Mouse (Mus musculus) ES-E14 (cell line): ENCODE results near the gene Tmem231.

Experiments used
- CHD2 ChIP-seq: IDR thresholded peaks from 2 replicates; pipeline ENCODE4 v1.6.1; 2014; ENCODE audit warnings: mild to moderate bottlenecking, low read depth, low read length, inconsistent platforms
- HCFC1 ChIP-seq: IDR thresholded peaks from 2 replicates; pipeline ENCODE4 v1.6.1; 2012; ENCODE audit warnings: low read length, inconsistent platforms, borderline replicate concordance; ENCODE audit not compliant: insufficient read depth
- ZC3H11A ChIP-seq: IDR thresholded peaks from 2 replicates; pipeline ENCODE4 v1.6.1; 2012; ENCODE audit warnings: low read depth, mild to moderate bottlenecking, inconsistent platforms, low read length, borderline replicate concordance
- ZNF384 ChIP-seq: IDR thresholded peaks from 2 replicates; pipeline ENCODE4 v1.6.1; 2012; ENCODE audit warnings: low read depth, low read length, inconsistent platforms

DNA sequence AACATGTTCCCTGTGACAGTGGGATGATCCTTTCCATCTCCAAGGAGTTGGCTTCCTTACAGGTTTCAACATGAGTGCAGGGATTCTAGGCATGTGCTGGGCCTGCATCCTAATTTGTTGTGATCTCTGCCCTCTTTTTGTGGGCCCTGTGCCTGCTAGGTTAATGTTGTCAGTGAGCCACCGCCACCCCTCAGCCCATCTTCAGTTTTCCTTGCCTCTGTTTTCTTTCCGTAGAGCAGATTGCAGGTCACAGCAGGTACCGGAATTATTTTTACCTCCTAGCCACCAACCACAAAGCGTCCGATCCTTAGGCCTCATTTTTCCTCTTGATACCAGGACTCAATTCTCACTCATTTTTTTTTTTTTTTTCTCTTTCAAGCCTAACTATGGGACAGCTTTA is 18.3 kb upstream of the Tmem231 start:
- TF ChIP-seq HCFC1: no peak
- TF ChIP-seq CHD2: no peak
- TF ChIP-seq ZNF384: no peak
- no peak for TF ChIP-seq ZC3H11A
